Mouse (Mus musculus) bone marrow, adult 2 months (tissue): Measurements from ENCODE around the gene Catsperz. TPM values are rescaled to one million over a fixed set of nuclear protein-coding genes. Genes with fewer than 3 reads are reported as not detected.

Experiments used
- H3K27ac ChIP-seq: fragments of 200-500 bp; 2 replicates; pipeline ENCODE4 v1.5.1; 2012; ENCODE audit warnings: low read depth, mild to moderate bottlenecking, control low read depth, inconsistent platforms, low read length; ENCODE audit not compliant: control insufficient read depth, poor library complexity, insufficient read depth
- H3K4me1 ChIP-seq: fragments of 200-500 bp; 2 replicates; pipeline ENCODE4 v1.6.1; 2011; ENCODE audit warnings: low read length; ENCODE audit not compliant: control insufficient read depth, insufficient read depth
- H3K4me3 ChIP-seq: fragments of 200-500 bp; replicated peaks from 2 replicates; pipeline ENCODE3; 2011; ENCODE audit warnings: mild to moderate bottlenecking, low read depth, low read length, control low read depth; ENCODE audit not compliant: control insufficient read depth
- CTCF ChIP-seq: fragments of 200-500 bp; IDR thresholded peaks from 2 replicates; pipeline ENCODE4 v1.5.1; 2011; ENCODE audit warnings: low read length, control low read depth; ENCODE audit not compliant: control insufficient read depth, insufficient read depth
- POLR2A ChIP-seq: fragments of 200-500 bp; IDR thresholded peaks from 2 replicates; pipeline ENCODE4 v1.6.1; 2011; ENCODE audit warnings: low read depth, mild to moderate bottlenecking, control low read depth, low read length, borderline replicate concordance; ENCODE audit not compliant: control insufficient read depth
- WGBS: fragments of 180-500 bp; shearing (Covaris S2); methylation state at CpG from one replicate; pipeline ENCODE4 v1.1.7; 2018; 5-methylcytosine and 5-hydroxymethylcytosine counted together
- polyA plus RNA-seq: library from polyadenylated mRNA; stranded (reverse); fragments of >200 nt; gene quantifications from 2 replicates; pipeline ENCODE4 v1.2.4, GENCODE M21; 2011; ENCODE audit warnings: low replicate concordance; ENCODE audit not compliant: missing spikeins, insufficient read depth, insufficient read length

The Catsperz gene
- polyA plus RNA-seq, 1 experiment = 2.6 TPM

- TF ChIP-seq CTCF (no peak), POLR2A (peak; percentile 93; the same call in 1 of the 2 replicates)
- H3K4me1 ChIP-seq = no peaks in the 10 kb centered on the region; the same call in 1 of the 2 replicates
- under 1% methylated on average over 65 of the region's 65 CpGs for WGBS
- H3K4me3 ChIP-seq = peak within 1 kb of the TSS; percentile 86
- H3K27ac ChIP-seq = peak within 1 kb of the TSS; percentile 97
Measured at GRCm38 (mm10) chr19:6909507-6910289, 15.5 kb downstream of the Catsperz start, which contains the start of the genes Trmt112 and Prdx5. Trmt112 (plus strand) TSS chr19:6909698. Prdx5 (minus strand) TSS chr19:6910106.

- Histone ChIP-seq H3K27ac (peak overlapping the region; percentile 97), H3K4me3 (peak overlapping the region; percentile 86), H3K4me1 (no peaks in the 10 kb centered on the region; the same call in 1 of the 2 replicates)
- WGBS = 2% methylated on average over 11 of the region's 11 CpGs
- no peak for TF ChIP-seq POLR2A
- no peak for TF ChIP-seq CTCF
Measured at GRCm38 (mm10) chr19:6909021-6909420, 16.2 kb downstream of the Catsperz start.

DNA sequence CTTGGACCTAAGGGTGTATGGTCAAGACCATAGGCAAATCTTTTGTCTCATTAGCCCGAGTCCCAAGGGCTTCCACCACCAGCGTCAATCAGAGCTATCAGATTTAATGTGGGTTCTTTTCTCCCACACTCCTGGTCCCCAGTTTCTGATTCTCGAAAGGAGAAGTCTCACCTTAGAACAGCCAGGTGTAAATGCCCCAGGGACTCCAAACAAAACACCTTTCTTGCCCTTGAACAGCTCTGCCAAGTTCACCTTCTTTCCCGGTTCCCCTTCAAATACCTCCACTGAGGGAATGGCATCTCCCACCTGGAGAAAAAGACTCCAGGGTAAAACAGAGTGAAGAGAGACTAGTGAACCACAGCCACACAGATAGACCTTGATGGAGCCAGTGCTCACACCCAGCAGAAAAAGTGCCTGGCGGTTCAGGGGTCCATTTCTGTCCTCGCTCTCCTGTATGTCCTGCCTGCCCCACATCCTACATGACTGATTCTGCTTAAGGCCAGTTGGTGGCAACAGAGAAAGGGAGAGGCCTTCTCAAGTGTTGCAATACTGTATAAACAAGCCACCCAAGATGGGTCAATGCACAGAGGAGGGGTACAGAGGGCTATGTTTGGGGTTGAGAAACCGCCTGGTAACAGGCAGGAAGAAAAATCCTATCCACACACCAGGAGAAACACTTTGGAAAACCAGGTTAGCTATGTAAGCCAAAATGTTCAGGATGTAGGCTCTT is 17.2 kb downstream of the Catsperz start:
- H3K4me1 ChIP-seq = no peaks in the 10 kb centered on the region; the same call in 1 of the 2 replicates

GRCm38 (mm10) chr19:6907094-6907493 is 18.1 kb downstream of the Catsperz start:
- TF ChIP-seq POLR2A (no peak), CTCF (no peak)
- H3K4me1 ChIP-seq = no peaks in the 10 kb centered on the region; the same call in 1 of the 2 replicates
- 73% methylated on average over 8 of the region's 8 CpGs for WGBS
- H3K27ac ChIP-seq = peak overlapping the region; percentile 58
- peak overlapping the region; percentile 72 for H3K4me3 ChIP-seq

More for the DNA sequence above, 17.2 kb downstream of the Catsperz start:
- WGBS = 45% methylated on average over 7 of the region's 7 CpGs
- TF ChIP-seq POLR2A = no peak
- no peak for TF ChIP-seq CTCF
- peak overlapping the region; percentile 78 for H3K27ac ChIP-seq
- peak overlapping the region; percentile 72 for H3K4me3 ChIP-seq

GRCm38 (mm10) chr19:6906199-6906598 is 19.0 kb downstream of the Catsperz start:
- H3K4me3 ChIP-seq = no peak overlapping the region
- no peaks in the 10 kb centered on the region; the same call in 1 of the 2 replicates for H3K4me1 ChIP-seq
- H3K27ac ChIP-seq = no peak overlapping the region
- WGBS = 61% methylated on average over 3 of the region's 3 CpGs
- TF ChIP-seq POLR2A = no peak

- 84% methylated on average over 11 of the region's 11 CpGs for WGBS
- H3K4me1 ChIP-seq = no peaks in the 10 kb centered on the region; the same call in 1 of the 2 replicates
- H3K27ac ChIP-seq = no peak overlapping the region
- no peak overlapping the region for H3K4me3 ChIP-seq
- TF ChIP-seq CTCF (no peak), POLR2A (no peak)
Measured at GRCm38 (mm10) chr19:6905498-6906159, 19.6 kb downstream of the Catsperz start.

GRCm38 (mm10) chr19:6904846-6905245 is 20.3 kb downstream of the Catsperz start:
- no peak overlapping the region for H3K4me3 ChIP-seq
- TF ChIP-seq CTCF (no peak), POLR2A (no peak)
- H3K27ac ChIP-seq = no peak overlapping the region
- WGBS = 80% methylated on average over 2 of the region's 2 CpGs
- H3K4me1 ChIP-seq = no peaks in the 10 kb centered on the region; the same call in 1 of the 2 replicates
